ENCODE assay signal across 8 mouse cellular contexts in the genomic region with DNA sequence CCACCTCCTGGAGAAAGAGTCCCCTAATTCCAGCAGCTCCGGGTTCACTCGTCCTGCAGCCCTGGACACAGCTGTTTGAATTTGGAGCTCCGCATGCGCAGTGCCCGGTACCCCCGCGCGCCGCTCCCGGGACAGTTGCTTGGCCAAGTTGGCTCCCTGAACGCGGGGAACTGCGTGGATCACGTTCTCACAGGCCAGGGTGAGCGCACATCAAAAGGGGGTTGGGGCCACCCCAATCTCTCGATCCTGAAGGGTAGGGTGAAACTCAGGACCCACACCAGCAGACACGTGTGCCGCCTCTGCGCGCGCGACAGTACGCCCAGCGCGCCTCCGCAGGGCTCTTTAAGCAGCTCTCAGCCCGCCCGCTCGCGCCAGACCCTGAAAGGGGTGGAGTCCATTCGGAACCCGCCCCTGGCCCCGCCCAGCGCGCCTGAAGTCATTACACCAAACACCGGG. TPM values are rescaled to one million over a fixed set of nuclear protein-coding genes. Genes with fewer than 3 reads are reported as not detected.
DNase-seq lines count a peak whose midpoint lies in the region; ATAC-seq and TF ChIP-seq lines count a peak whose summit lies in the region.

A gene (minus strand): TSS at position 344 of the 456 bp plus-strand sequence.

- H3K4me3 ChIP-seq in ES-Bruce4 (ENCODE audit: low read depth, low read length), result peak within 1 kb of the TSS; percentile 98
- peak within 1 kb of the TSS; percentile 51 for H3K4me3 ChIP-seq in forebrain, embryonic 16.5 days (replicated peaks; ENCODE audit: low read length)
- peak within 1 kb of the TSS; percentile 51 for H3K4me3 ChIP-seq in neural tube, embryonic 14.5 days (ENCODE audit: low read depth, low read length)

- no peaks in the 10 kb centered on the region for H3K4me1 ChIP-seq in ES-Bruce4 (ENCODE audit: control insufficient read depth, insufficient read depth, low read length)
- H3K4me1 ChIP-seq in forebrain, embryonic 16.5 days (replicated peaks; ENCODE audit: control insufficient read depth, insufficient read depth, low read length), result peaks cover 21% of the 10 kb centered on the region
- peaks cover 8% of the 10 kb centered on the region; the same call in 1 of the 2 replicates for H3K4me1 ChIP-seq in neural tube, embryonic 14.5 days (ENCODE audit: control insufficient read depth, insufficient read depth, low read length)

- peak within 1 kb of the TSS; percentile 40; the same call in 1 of the 2 replicates for H3K27ac ChIP-seq in ES-Bruce4 (ENCODE audit: insufficient read depth, low read length)
- H3K27ac ChIP-seq in forebrain, embryonic 16.5 days (ENCODE audit: low read length), result no peak within 1 kb of the TSS
- H3K27ac ChIP-seq in neural tube, embryonic 14.5 days (ENCODE audit: low read depth, low read length), result no peak within 1 kb of the TSS

- H3K27me3 ChIP-seq in ES-Bruce4 (ENCODE audit: control insufficient read depth, insufficient read depth, low read length, poor library complexity, severe bottlenecking), result no peaks in the 10 kb centered on the region
- no peaks in the 10 kb centered on the region for H3K27me3 ChIP-seq in forebrain, embryonic 16.5 days (replicated peaks; ENCODE audit: control insufficient read depth, insufficient read depth, low read length)
- no peaks in the 10 kb centered on the region for H3K27me3 ChIP-seq in neural tube, embryonic 14.5 days (ENCODE audit: control insufficient read depth, insufficient read depth, low read length)

- peak; percentile 97 for ATAC-seq in forebrain, embryonic 16.5 days
- ATAC-seq in neural tube, embryonic 14.5 days (ENCODE audit: low read depth), result peak; percentile 95

- H3K36me3 ChIP-seq in ES-Bruce4 (ENCODE audit: control insufficient read depth, insufficient read depth, low read length, poor library complexity, severe bottlenecking), result no peaks in the 10 kb centered on the region; the same call in 1 of the 2 replicates
- no peaks in the 10 kb centered on the region for H3K36me3 ChIP-seq in forebrain, embryonic 16.5 days (ENCODE audit: control insufficient read depth, insufficient read depth)
- H3K36me3 ChIP-seq in neural tube, embryonic 14.5 days (ENCODE audit: control insufficient read depth, insufficient read depth, low read length), result no peaks in the 10 kb centered on the region

- peak within 1 kb of the TSS; percentile 80 for H3K4me2 ChIP-seq in forebrain, embryonic 16.5 days (ENCODE audit: low read length)
- H3K4me2 ChIP-seq in neural tube, embryonic 14.5 days (ENCODE audit: low read depth, low read length), result peak within 1 kb of the TSS; percentile 89

- H3K9me3 ChIP-seq in ES-Bruce4 (replicated peaks; ENCODE audit: control insufficient read depth, insufficient read depth, low read length, poor library complexity, severe bottlenecking), result no peaks in the 10 kb centered on the region
- no peaks in the 10 kb centered on the region for H3K9me3 ChIP-seq in forebrain, embryonic 16.5 days (ENCODE audit: control insufficient read depth, low read length)
- H3K9me3 ChIP-seq in neural tube, embryonic 14.5 days (ENCODE audit: control insufficient read depth, low read length), result no peaks in the 10 kb centered on the region

- peak within 1 kb of the TSS; percentile 78 for H3K9ac ChIP-seq in ES-Bruce4 (ENCODE audit: low read depth, poor library complexity, severe bottlenecking)
- peak within 1 kb of the TSS; percentile 38 for H3K9ac ChIP-seq in forebrain, embryonic 16.5 days (replicated peaks; ENCODE audit: low read depth, low read length)
- peak within 1 kb of the TSS; percentile 42 for H3K9ac ChIP-seq in neural tube, embryonic 14.5 days (replicated peaks; ENCODE audit: low read depth, low read length)

- peak; percentile 13 to 22 for DNase-seq in cerebellum, adult 18-20 months
- DNase-seq in heart, postnatal 25 days (ENCODE audit: low spot score), result peak; percentile 75
- DNase-seq in layer of hippocampus, adult 11-12 months (ENCODE audit: low spot score), result peak; percentile 80
- peak; percentile 90 to 93 for DNase-seq in lung, adult 18-20 months
- DNase-seq in testis, postnatal 10 days (ENCODE audit: low spot score), result peak; percentile 96

- intact Hi-C loops in heart, postnatal 25 days (cut with DNase I), result no loop called here

- under 1% methylated on average over 36 of the region's 36 CpGs for WGBS in forebrain, embryonic 16.5 days
- whole genome bisulfite sequencing in neural tube, embryonic 14.5 days, result under 1% methylated on average over 36 of the region's 36 CpGs

- TF ChIP-seq CTCF in ES-Bruce4 (IDR thresholded peaks at IDR 0.05; ENCODE audit: low read depth, low read length), result no peak

- peak; percentile 49; the same call in 1 of the 2 replicates for TF ChIP-seq EP300 in ES-Bruce4 (IDR thresholded peaks at IDR 0.05; ENCODE audit: insufficient read depth, low read depth, low read length)

- TF ChIP-seq POLR2A in ES-Bruce4 (IDR thresholded peaks at IDR 0.05; ENCODE audit: insufficient read depth, low read length), result peak; percentile 99

RNA-seq across cellular contexts. Expression of the gene that starts here (rescaled TPM):
- 15.8 and 21.5 TPM in 2 replicates for polyA plus RNA-seq in ES-Bruce4 (2011; ENCODE audit: insufficient read depth, insufficient read length, low read depth, missing spikeins)
- polyA plus RNA-seq in forebrain, embryonic 16.5 days (2015; fragmentation: Nextera tagmentation; extraction: Ambion mirVana), result 2.5 TPM in 2 replicates
- under 1 TPM; 0.55 to 0.56 TPM for total RNA-seq in heart, postnatal 25 days (2021)
- 0.32 and 1.5 TPM in 2 replicates for polyA plus RNA-seq in neural tube, embryonic 14.5 days (2014; fragmentation: Nextera tagmentation; extraction: Ambion mirVana)

Comparison
In these comparisons a context has a peak if more than half of its experiments do, and no peak if none do; other contexts are left out.
1. Peak in DNase-seq in heart, postnatal 25 days; RNA of the gene not detected or under 1 TPM.
2. DNase-seq: peak in every context shown above with its lines; median percentile 96 in testis, postnatal 10 days; 92 in lung, adult 18-20 months; 80 in layer of hippocampus, adult 11-12 months; 75 in heart, postnatal 25 days; 18 in cerebellum, adult 18-20 months.